Mouse (Mus musculus) layer of hippocampus, postnatal 10 days (tissue): ENCODE measurements at regions not wholly inside any gene's neighbourhood (a gene's known extent, or its start where the extent isn't known, plus 50 kb on each side); places are given as distances from the start of the nearest gene placed in this dataset.

ENCODE experiments used
- DNase-seq, 2 experiments: peaks; one replicate each; pipeline ENCODE4 v3.0.0; 2021; ENCODE audit warnings: low spot score in 2 of 2

- no peak for DNase-seq
Measured at GRCm38 (mm10) chr10:8952922-8953321, 67.1 kb upstream of the Sash1 start.

DNA sequence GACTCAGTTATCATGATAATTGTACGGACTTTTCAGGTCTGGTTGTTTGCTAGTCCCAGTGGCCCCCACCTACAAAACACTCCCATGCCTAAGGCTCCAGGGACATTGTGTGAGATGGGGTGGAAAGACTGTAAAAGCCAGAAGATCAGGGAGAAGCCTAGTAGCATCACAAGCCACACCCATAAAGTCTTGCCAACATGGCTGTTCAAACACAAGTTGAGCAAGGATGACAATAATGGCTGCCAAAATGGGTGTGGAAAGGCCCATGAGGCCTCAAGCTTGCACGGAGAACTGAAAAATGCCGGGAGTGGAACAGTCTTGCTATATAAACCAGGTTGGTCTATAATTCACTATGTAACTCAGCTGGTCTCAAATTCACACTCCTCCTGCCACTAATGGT lies 66.1 kb upstream of the Sash1 start:
- no peak for DNase-seq

- DNase-seq: no peak
Measured at GRCm38 (mm10) chr10:8951236-8951825, 65.5 kb upstream of the Sash1 start.

GRCm38 (mm10) chr10:8948227-8948626 lies 62.4 kb upstream of the Sash1 start:
- no peak for DNase-seq

DNA sequence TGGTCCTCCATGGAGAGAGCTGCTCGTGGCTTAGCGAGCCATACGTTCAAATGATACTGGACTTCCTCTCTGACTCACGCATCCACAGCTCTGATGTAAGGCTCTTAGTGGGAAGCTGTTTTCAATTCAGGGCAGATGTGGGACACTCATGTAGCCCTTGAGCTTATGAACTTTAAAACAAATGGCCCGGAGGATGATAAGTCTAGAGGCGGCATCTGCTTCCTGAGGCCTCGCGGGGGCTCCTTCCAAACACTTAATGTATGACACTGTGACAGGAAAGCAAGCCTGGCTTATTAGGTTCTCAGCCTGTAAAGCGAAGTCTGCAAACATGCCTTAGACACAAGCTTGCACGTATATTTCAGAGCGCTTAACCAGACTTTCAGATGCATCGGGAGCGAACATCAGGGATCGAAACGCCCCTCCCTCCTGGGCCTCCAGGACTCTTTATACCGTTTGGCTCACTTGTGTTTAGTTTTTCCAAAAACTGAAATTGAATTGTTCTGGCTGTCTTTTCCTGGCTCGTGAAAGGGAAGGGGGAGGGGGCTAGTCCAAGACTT lies 59.4 kb upstream of the Sash1 start:
- no peak for DNase-seq

- no peak for DNase-seq
Measured at GRCm38 (mm10) chr10:8944586-8944985, 58.7 kb upstream of the Sash1 start.

- no peak for DNase-seq
Measured at GRCm38 (mm10) chr10:8943698-8944097, 57.8 kb upstream of the Sash1 start.

GRCm38 (mm10) chr10:8942967-8943471 lies 57.1 kb upstream of the Sash1 start:
- DNase-seq: no peak

- DNase-seq: no peak
Measured at GRCm38 (mm10) chr10:8936369-8936768, 50.5 kb upstream of the Sash1 start.
